Mouse (Mus musculus) liver, adult 2 months (tissue): ENCODE results near the gene Prickle2. TPM values are rescaled to one million over a fixed set of nuclear protein-coding genes. Genes with fewer than 3 reads are reported as not detected.

Source experiments
- DNase-seq: peaks from one replicate; pipeline ENCODE4 v3.0.0-alpha.2; 2011; ENCODE audit warnings: low read depth, low spot score; ENCODE audit errors: extremely low read depth
- H3K27ac ChIP-seq: fragments of 200-500 bp; replicated peaks from 2 replicates; pipeline ENCODE4 v1.5.1; 2012; ENCODE audit warnings: low read depth, mild to moderate bottlenecking, control low read depth, inconsistent platforms, low read length; ENCODE audit not compliant: insufficient read depth
- H3K27me3 ChIP-seq: fragments of 200-500 bp; 2 replicates; pipeline ENCODE4 v1.6.1; 2012; ENCODE audit warnings: mild to moderate bottlenecking, moderate library complexity, low read length, inconsistent platforms; ENCODE audit not compliant: control insufficient read depth, insufficient read depth
- H3K36me3 ChIP-seq: fragments of 200-500 bp; 2 replicates; pipeline ENCODE4 v1.6.1; 2012; ENCODE audit warnings: low read length, inconsistent platforms; ENCODE audit not compliant: control insufficient read depth, insufficient read depth
- H3K4me1 ChIP-seq: fragments of 200-500 bp; 2 replicates; pipeline ENCODE4 v1.6.1; 2011; ENCODE audit warnings: low read length; ENCODE audit not compliant: control insufficient read depth, insufficient read depth
- H3K4me3 ChIP-seq: fragments of 200-500 bp; 2 replicates; pipeline ENCODE4 v1.5.1; 2011; ENCODE audit warnings: low read depth, mild to moderate bottlenecking, control low read depth, low read length, moderate library complexity; ENCODE audit not compliant: insufficient read depth
- H3K79me2 ChIP-seq: fragments of 200-500 bp; 2 replicates; pipeline ENCODE4 v1.6.1; 2012; ENCODE audit warnings: inconsistent platforms, mild to moderate bottlenecking, low read length, moderate library complexity; ENCODE audit not compliant: control insufficient read depth, insufficient read depth
- H3K9ac ChIP-seq: fragments of 200-500 bp; 2 replicates; pipeline ENCODE4 v1.6.1; 2012; ENCODE audit warnings: low read depth, mild to moderate bottlenecking, control low read depth, inconsistent platforms, low read length
- CTCF ChIP-seq: fragments of 200-500 bp; IDR thresholded peaks from 2 replicates; pipeline ENCODE4 v1.5.1; 2011; ENCODE audit warnings: low read depth, low read length, control low read depth
- POLR2A ChIP-seq: fragments of 200-500 bp; IDR thresholded peaks from 2 replicates; pipeline ENCODE4 v1.6.1; 2011; ENCODE audit warnings: low read length, control low read depth; ENCODE audit not compliant: insufficient read depth; ENCODE audit errors: extremely low read depth
- WGBS: fragments of 180-500 bp; shearing (Covaris S2); methylation state at CpG from one replicate; pipeline ENCODE4 v1.1.7; 2018; 5-methylcytosine and 5-hydroxymethylcytosine counted together
- polyA plus RNA-seq: library from polyadenylated mRNA; depleted of rRNA; stranded (reverse); fragments of >200 nt; gene quantifications from 2 replicates; pipeline ENCODE4 v1.2.3, GENCODE M21; 2012
- total RNA-seq: library from RNA; depleted of rRNA; stranded (reverse); fragments of >200 nt; gene quantifications from 2 replicates; pipeline ENCODE4 v1.2.3, GENCODE M21; 2014

Prickle2 gene
- total and polyA plus RNA-seq, 2 experiments = 0.42 to 1.1 TPM

GRCm38 (mm10) chr6:92609682-92610235, 96.2 kb downstream of the Prickle2 start:
- Histone ChIP-seq H3K79me2 (no peaks in the 10 kb centered on the region), H3K9ac (no peak overlapping the region), H3K4me1 (no peaks in the 10 kb centered on the region), H3K4me3 (no peak overlapping the region), H3K27ac (no peak overlapping the region), H3K27me3 (no peaks in the 10 kb centered on the region), H3K36me3 (no peaks in the 10 kb centered on the region)
- DNase-seq = peak; percentile 23
- 66% methylated on average over 9 of the region's 9 CpGs for WGBS
- TF ChIP-seq POLR2A = no peak
- no peak for TF ChIP-seq CTCF

GRCm38 (mm10) chr6:92609078-92609477, 96.9 kb downstream of the Prickle2 start:
- TF ChIP-seq CTCF = no peak
- no peak for TF ChIP-seq POLR2A
- 61% methylated on average over 3 of the region's 3 CpGs for WGBS
- Histone ChIP-seq H3K4me3 (no peak overlapping the region), H3K9ac (no peak overlapping the region), H3K4me1 (no peaks in the 10 kb centered on the region), H3K27ac (no peak overlapping the region), H3K79me2 (no peaks in the 10 kb centered on the region), H3K27me3 (no peaks in the 10 kb centered on the region), H3K36me3 (no peaks in the 10 kb centered on the region)
- peak; percentile 15 for DNase-seq

GRCm38 (mm10) chr6:92605156-92605555, 100.8 kb downstream of the Prickle2 start:
- H3K4me1 ChIP-seq = no peaks in the 10 kb centered on the region
- no peaks in the 10 kb centered on the region for H3K36me3 ChIP-seq
- TF ChIP-seq POLR2A (no peak), CTCF (no peak)
- no peak overlapping the region for H3K4me3 ChIP-seq
- H3K27me3 ChIP-seq = no peaks in the 10 kb centered on the region
- 78% methylated on average over 2 of the region's 2 CpGs for WGBS
- no peak overlapping the region for H3K27ac ChIP-seq
- no peak overlapping the region for H3K9ac ChIP-seq
- no peak for DNase-seq
- no peaks in the 10 kb centered on the region for H3K79me2 ChIP-seq

- Histone ChIP-seq H3K4me3 (no peak overlapping the region), H3K79me2 (no peaks in the 10 kb centered on the region), H3K27me3 (no peaks in the 10 kb centered on the region), H3K4me1 (no peaks in the 10 kb centered on the region), H3K27ac (no peak overlapping the region), H3K36me3 (no peaks in the 10 kb centered on the region), H3K9ac (no peak overlapping the region)
- no peak for DNase-seq
- TF ChIP-seq POLR2A (no peak), CTCF (no peak)
- WGBS = 84% methylated on average over 3 of the region's 3 CpGs
These were observed 109.6 kb downstream of the Prickle2 start for GRCm38 (mm10) chr6:92596340-92596739.

- no peaks in the 10 kb centered on the region for H3K36me3 ChIP-seq
- H3K4me3 ChIP-seq = no peak overlapping the region
- TF ChIP-seq POLR2A (no peak), CTCF (no peak)
- 79% methylated on average over 5 of the region's 5 CpGs for WGBS
- DNase-seq = no peak
- no peak overlapping the region for H3K9ac ChIP-seq
- no peak overlapping the region for H3K27ac ChIP-seq
- H3K27me3 ChIP-seq = no peaks in the 10 kb centered on the region
- no peaks in the 10 kb centered on the region for H3K4me1 ChIP-seq
- H3K79me2 ChIP-seq = no peaks in the 10 kb centered on the region
These were observed 116.4 kb downstream of the Prickle2 start for GRCm38 (mm10) chr6:92589381-92590065.

- WGBS = 41% methylated on average over 1 of the region's 1 CpGs
- TF ChIP-seq POLR2A (no peak), CTCF (no peak)
- Histone ChIP-seq H3K9ac (no peak overlapping the region), H3K36me3 (no peaks in the 10 kb centered on the region), H3K4me3 (no peak overlapping the region), H3K27ac (no peak overlapping the region), H3K4me1 (no peaks in the 10 kb centered on the region), H3K79me2 (no peaks in the 10 kb centered on the region), H3K27me3 (no peaks in the 10 kb centered on the region)
- no peak for DNase-seq
These were observed 121.9 kb downstream of the Prickle2 start for GRCm38 (mm10) chr6:92584026-92584425.
